Mouse (Mus musculus) adrenal gland, adult 18-20 months (tissue): ENCODE data around the gene Uap1l1. TPM values are rescaled to one million over a fixed set of nuclear protein-coding genes. Genes with fewer than 3 reads are reported as not detected.

Experiments
- DNase-seq, 2 experiments: peaks; one replicate each; pipeline ENCODE4 v3.0.0; 2021 to 2022; ENCODE audit warnings: low spot score in 2 of 2
- total RNA-seq, 2 experiments: library from RNA; stranded (reverse); gene quantifications; 1 replicate in 1 of 2; 2 replicates in 1 of 2; pipeline ENCODE4 v1.2.3; 2021

The Uap1l1 gene
- total RNA-seq, 2 experiments from 2014 or later, result 18.8 to 20.9 TPM

GRCm38 (mm10) chr2:25318971-25319773 is 46.3 kb downstream of the Uap1l1 start, which contains the start of gene Grin1:
Grin1 (minus strand) TSS chr2:25319187.
- DNase-seq, result peak; percentile 63 to 67

GRCm38 (mm10) chr2:25318119-25318966 is 47.1 kb downstream of the Uap1l1 start:
- no peak for DNase-seq

DNA sequence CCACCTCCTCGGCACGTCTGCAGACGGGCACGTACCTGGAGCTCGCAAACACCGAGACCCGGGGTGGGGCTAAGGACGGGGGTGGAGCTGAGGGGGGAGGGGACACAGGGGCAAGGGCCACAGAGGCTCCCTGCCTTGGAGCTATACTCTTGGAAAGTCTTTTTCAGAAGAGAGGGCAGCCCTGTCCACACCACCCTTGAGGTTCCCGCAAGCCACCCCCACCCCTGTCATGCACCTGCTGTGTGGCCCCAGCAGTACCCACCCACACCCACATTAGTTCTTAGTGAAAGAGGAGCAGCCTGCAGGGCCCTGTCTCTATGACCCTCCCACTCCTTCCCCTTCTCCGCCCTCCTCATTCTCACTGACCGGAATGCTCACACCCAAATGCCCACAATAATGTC is 54.0 kb downstream of the Uap1l1 start:
- DNase-seq, result no peak

DNA sequence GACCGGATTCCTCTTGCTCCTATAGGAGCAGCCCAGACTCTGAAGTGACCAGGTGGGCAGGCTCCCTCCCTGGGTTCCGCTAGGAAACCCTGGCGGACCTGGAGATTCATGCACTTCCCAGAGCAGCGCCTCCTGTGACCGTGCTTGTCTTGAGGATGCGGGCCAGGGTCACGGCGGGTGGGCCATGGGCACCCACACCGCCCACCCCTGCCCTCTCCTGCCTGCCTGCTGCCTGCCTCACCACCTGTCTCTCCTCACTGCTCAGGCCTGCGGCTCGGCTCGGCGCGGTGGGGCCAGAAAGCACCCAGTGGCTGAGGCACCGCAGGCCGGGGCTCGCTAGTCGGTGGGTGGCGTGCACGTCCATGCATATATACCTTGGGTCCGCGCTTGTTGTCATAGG is 54.5 kb downstream of the Uap1l1 start:
- no peak for DNase-seq

GRCm38 (mm10) chr2:25310180-25310579 is 55.3 kb downstream of the Uap1l1 start:
- no peak for DNase-seq

Other genes starting within 250 kb of the Uap1l1 start
- 1 to 10 TPM; 2.3 to 3.5 TPM for gene Nrarp, start 184.9 kb downstream of the Uap1l1 start, total RNA-seq
- 10 to 100 TPM; 11.6 to 19.5 TPM for gene Tor4a, start 168.8 kb downstream of the Uap1l1 start, total RNA-seq
- gene Nelfb, start 154.2 kb downstream of the Uap1l1 start, total RNA-seq, result 10 to 100 TPM; 48.8 to 49.5 TPM
- gene Stpg3, start 151.0 kb downstream of the Uap1l1 start, total RNA-seq, result not detected
- gene Fam166a, start 146.9 kb downstream of the Uap1l1 start, total RNA-seq, result not detected
- gene Tubb4b, start 141.0 kb downstream of the Uap1l1 start, total RNA-seq, result 100 to 1,000 TPM; 284 to 287 TPM
- gene Slc34a3, start 131.3 kb downstream of the Uap1l1 start, total RNA-seq, result not detected
- gene Rnf224, start 128.9 kb downstream of the Uap1l1 start, total RNA-seq, result not detected
- gene Rnf208, start 123.4 kb downstream of the Uap1l1 start, total RNA-seq, result 1 to 10 TPM; 7.9 to 8.3 TPM
- not detected for gene Cysrt1, start 123.2 kb downstream of the Uap1l1 start, total RNA-seq
- gene AL732309.1, start 118.8 kb downstream of the Uap1l1 start, total RNA-seq, result 1 to 10 TPM; 2.2 to 5.7 TPM
- 10 to 100 TPM; 19.5 to 24.4 TPM for gene Tmem203, start 110.2 kb downstream of the Uap1l1 start, total RNA-seq
- 1 to 10 TPM; 8.2 to 9.4 TPM for gene Tprn, start 103.1 kb downstream of the Uap1l1 start, total RNA-seq
- gene Ssna1, start 93.2 kb downstream of the Uap1l1 start, total RNA-seq, result 10 to 100 TPM; 37.2 to 40.1 TPM
- 10 to 100 TPM; 75.5 to 82.4 TPM for gene Anapc2, start 93.2 kb downstream of the Uap1l1 start, total RNA-seq
- not detected for gene Tmem210, start 77.5 kb downstream of the Uap1l1 start, total RNA-seq
- gene Lrrc26, start 75.8 kb downstream of the Uap1l1 start, total RNA-seq, result not detected
- 10 to 100 TPM; 10.0 to 10.5 TPM for gene Grin1, start 46.5 kb downstream of the Uap1l1 start, total RNA-seq
- 10 to 100 TPM; 59.0 to 63.2 TPM for gene Man1b1, start 33.3 kb downstream of the Uap1l1 start, total RNA-seq
- 10 to 100 TPM; 32.3 to 42.0 TPM for gene Dpp7, start 9.3 kb downstream of the Uap1l1 start, total RNA-seq
- gene Sapcd2, start 6.6 kb upstream of the Uap1l1 start, total RNA-seq, result not detected
- 1 to 10 TPM; 3.2 to 8.3 TPM for gene Entpd2, start 30.2 kb upstream of the Uap1l1 start, total RNA-seq
- 100 to 1,000 TPM; 125 to 161 TPM for gene Npdc1, start 33.7 kb upstream of the Uap1l1 start, total RNA-seq
- gene Fut7, start 57.6 kb upstream of the Uap1l1 start, total RNA-seq, result under 1 TPM; 0.13 to 0.35 TPM
- gene Abca2, start 63.0 kb upstream of the Uap1l1 start, total RNA-seq, result 10 to 100 TPM; 36.9 to 48.5 TPM
- gene Clic3, start 91.2 kb upstream of the Uap1l1 start, total RNA-seq, result 1 to 10 TPM in 1 of 2 experiments, under 1 TPM in 1; 0.53 to 1.1 TPM
- gene Paxx, start 95.4 kb upstream of the Uap1l1 start, total RNA-seq, result 10 to 100 TPM; 38.6 to 54.5 TPM
- 1 to 10 TPM; 1.1 to 3.1 TPM for gene Ptgds, start 104.4 kb upstream of the Uap1l1 start, total RNA-seq
- gene Lcn12, start 128.2 kb upstream of the Uap1l1 start, total RNA-seq, result not detected
- 10 to 100 TPM; 92.1 to 94.5 TPM for gene Fbxw5, start 135.1 kb upstream of the Uap1l1 start, total RNA-seq
- gene C8g, start 136.0 kb upstream of the Uap1l1 start, total RNA-seq, result 1 to 10 TPM; 2.2 to 3.5 TPM
- 10 to 100 TPM; 32.5 to 32.6 TPM for gene Traf2, start 181.3 kb upstream of the Uap1l1 start, total RNA-seq
- 100 to 1,000 TPM; 302 to 308 TPM for gene Edf1, start 192.2 kb upstream of the Uap1l1 start, total RNA-seq
- gene Mamdc4, start 209.2 kb upstream of the Uap1l1 start, total RNA-seq, result 1 to 10 TPM; 3.4 to 4.4 TPM
- gene Phpt1, start 209.5 kb upstream of the Uap1l1 start, total RNA-seq, result 10 to 100 TPM; 49.4 to 69.5 TPM
- gene Ajm1, start 216.1 kb upstream of the Uap1l1 start, total RNA-seq, result 1 to 10 TPM; 1.5 to 1.7 TPM
- 10 to 100 TPM; 82.3 to 97.5 TPM for gene Rabl6, start 242.8 kb upstream of the Uap1l1 start, total RNA-seq